8 mouse cellular contexts compared by ENCODE assay signal in genomic region chr17:25833961-25834594, GRCm38 (mm10). TPM values are rescaled to one million over a fixed set of nuclear protein-coding genes. Genes with fewer than 3 reads are reported as not detected.
A peak's percentile ranks its signal among the peaks of the same experiment; 100 is the strongest.
DNase-seq lines count a peak whose midpoint lies in the region; ATAC-seq and TF ChIP-seq lines count a peak whose summit lies in the region.

No protein-coding gene starts in this region.

- no peak for TF ChIP-seq CTCF in testis, adult 2 months (IDR thresholded peaks at IDR 0.05; ENCODE audit: control insufficient read depth, insufficient read depth, insufficient replicate concordance, low read depth, low read length)

- no peak for ATAC-seq in heart, embryonic 13.5 days (ENCODE audit: extremely low read depth, insufficient number of reproducible peaks, low FRiP score, low TSS enrichment)
- no peak for ATAC-seq in midbrain, embryonic 16.5 days

- no peaks in the 10 kb centered on the region for H3K9me3 ChIP-seq in heart, embryonic 13.5 days
- H3K9me3 ChIP-seq in midbrain, embryonic 16.5 days (replicated peaks; ENCODE audit: control insufficient read depth, low read length, poor library complexity, severe bottlenecking): no peaks in the 10 kb centered on the region

- H3K27ac ChIP-seq in testis, adult 2 months (ENCODE audit: control insufficient read depth, insufficient read depth, low read depth, low read length): peak overlapping the region; percentile 95
- H3K27ac ChIP-seq in heart, embryonic 13.5 days (replicated peaks): peak overlapping the region; percentile 98
- peak overlapping the region; percentile 97 for H3K27ac ChIP-seq in midbrain, embryonic 16.5 days (ENCODE audit: low read length)

- peak overlapping the region; percentile 99 for H3K4me2 ChIP-seq in heart, embryonic 13.5 days
- peak overlapping the region; percentile 91 for H3K4me2 ChIP-seq in midbrain, embryonic 16.5 days (ENCODE audit: low read length)

- H3K4me3 ChIP-seq in testis, adult 2 months (ENCODE audit: control insufficient read depth, low read depth, low read length): peak overlapping the region; percentile 92
- H3K4me3 ChIP-seq in heart, embryonic 13.5 days: peak overlapping the region; percentile 74
- peak overlapping the region; percentile 78 for H3K4me3 ChIP-seq in midbrain, embryonic 16.5 days (ENCODE audit: low read depth, low read length)

- H3K4me1 ChIP-seq in testis, adult 2 months (ENCODE audit: control insufficient read depth, insufficient read depth, low read length): peaks cover 45% of the 10 kb centered on the region
- H3K4me1 ChIP-seq in heart, embryonic 13.5 days: peaks cover 78% of the 10 kb centered on the region
- peaks cover 70% of the 10 kb centered on the region for H3K4me1 ChIP-seq in midbrain, embryonic 16.5 days (ENCODE audit: control insufficient read depth, insufficient read depth, low read length)

- H3K27me3 ChIP-seq in testis, adult 2 months (ENCODE audit: control insufficient read depth, insufficient read depth, low read length): no peaks in the 10 kb centered on the region
- H3K27me3 ChIP-seq in heart, embryonic 13.5 days (replicated peaks): no peaks in the 10 kb centered on the region
- H3K27me3 ChIP-seq in midbrain, embryonic 16.5 days (ENCODE audit: control insufficient read depth, insufficient read depth, low read depth, low read length): no peaks in the 10 kb centered on the region

- H3K9ac ChIP-seq in heart, embryonic 13.5 days: peak overlapping the region; percentile 92
- H3K9ac ChIP-seq in midbrain, embryonic 16.5 days (ENCODE audit: low read depth, low read length): peak overlapping the region; percentile 84

- WGBS in heart, embryonic 13.5 days: 21% methylated on average over 6 of the region's 6 CpGs
- 61% methylated on average over 6 of the region's 6 CpGs for WGBS in midbrain, embryonic 16.5 days

- no peak for DNase-seq in testis, postnatal 14 days (ENCODE audit: low spot score)
- DNase-seq in kidney, postnatal 14 days: peak; percentile 73
- no peak for DNase-seq in natural killer cell, adult 2 months (ENCODE audit: low spot score in 2 of 2)
- DNase-seq in thymus, postnatal 0 days (ENCODE audit: low spot score): no peak
- DNase-seq in layer of hippocampus, adult 11-12 months (ENCODE audit: low spot score): no peak

- TF ChIP-seq POLR2A in testis, adult 2 months (IDR thresholded peaks at IDR 0.05; ENCODE audit: control insufficient read depth, low read depth, low read length): no peak

- no peaks in the 10 kb centered on the region for H3K36me3 ChIP-seq in testis, adult 2 months (ENCODE audit: control insufficient read depth, insufficient read depth, low read length)
- H3K36me3 ChIP-seq in heart, embryonic 13.5 days: peaks cover 58% of the 10 kb centered on the region
- H3K36me3 ChIP-seq in midbrain, embryonic 16.5 days (ENCODE audit: control insufficient read depth, insufficient read depth, low read length): peaks cover 24% of the 10 kb centered on the region

RNA-seq across cellular contexts. Expression of gene Stub1, which starts 0.9 kb away (rescaled TPM):
- 81.1 and 82.0 TPM in 2 replicates for polyA plus RNA-seq in testis, adult 2 months (2012; rRNA removed)
- polyA plus RNA-seq in heart, embryonic 13.5 days (2015; fragmentation: Nextera tagmentation; extraction: Ambion mirVana): 287 and 324 TPM in 2 replicates
- polyA plus RNA-seq in midbrain, embryonic 16.5 days (2015; fragmentation: Nextera tagmentation; extraction: Ambion mirVana): 358 and 382 TPM in 2 replicates
- polyA plus RNA-seq in thymus, postnatal 0 days (2015; fragmentation: Nextera tagmentation; extraction: Ambion mirVana): 181 and 191 TPM in 2 replicates

RNA-seq across cellular contexts. Expression of gene Rhbdl1, which starts 3.0 kb away (rescaled TPM):
- 2.1 and 2.7 TPM in 2 replicates for polyA plus RNA-seq in testis, adult 2 months (2012; rRNA removed)
- polyA plus RNA-seq in heart, embryonic 13.5 days (2015; fragmentation: Nextera tagmentation; extraction: Ambion mirVana): 0.45 and 0.98 TPM in 2 replicates
- polyA plus RNA-seq in midbrain, embryonic 16.5 days (2015; fragmentation: Nextera tagmentation; extraction: Ambion mirVana): 59.3 and 66.1 TPM in 2 replicates
- polyA plus RNA-seq in thymus, postnatal 0 days (2015; fragmentation: Nextera tagmentation; extraction: Ambion mirVana): 0.38 and 0.45 TPM in 2 replicates

RNA-seq across cellular contexts. Expression of gene Jmjd8, which starts 5.4 kb away (rescaled TPM):
- polyA plus RNA-seq in testis, adult 2 months (2012; rRNA removed): 16.4 and 18.6 TPM in 2 replicates
- polyA plus RNA-seq in heart, embryonic 13.5 days (2015; fragmentation: Nextera tagmentation; extraction: Ambion mirVana): 36.7 and 37.4 TPM in 2 replicates
- polyA plus RNA-seq in midbrain, embryonic 16.5 days (2015; fragmentation: Nextera tagmentation; extraction: Ambion mirVana): 52.0 and 60.4 TPM in 2 replicates
- 28.8 and 32.2 TPM in 2 replicates for polyA plus RNA-seq in thymus, postnatal 0 days (2015; fragmentation: Nextera tagmentation; extraction: Ambion mirVana)

RNA-seq across cellular contexts. Expression of gene Gm20683, which starts 7.5 kb away (rescaled TPM):
- 9.0 and 11.2 TPM in 2 replicates for polyA plus RNA-seq in testis, adult 2 months (2012; rRNA removed)
- polyA plus RNA-seq in heart, embryonic 13.5 days (2015; fragmentation: Nextera tagmentation; extraction: Ambion mirVana): 2.3 and 2.4 TPM in 2 replicates
- 11.8 and 14.5 TPM in 2 replicates for polyA plus RNA-seq in midbrain, embryonic 16.5 days (2015; fragmentation: Nextera tagmentation; extraction: Ambion mirVana)
- polyA plus RNA-seq in thymus, postnatal 0 days (2015; fragmentation: Nextera tagmentation; extraction: Ambion mirVana): 1.2 and 1.5 TPM in 2 replicates

RNA-seq across cellular contexts. Expression of gene Rhot2, which starts 10.6 kb away (rescaled TPM):
- polyA plus RNA-seq in testis, adult 2 months (2012; rRNA removed): 37.5 and 38.7 TPM in 2 replicates
- polyA plus RNA-seq in heart, embryonic 13.5 days (2015; fragmentation: Nextera tagmentation; extraction: Ambion mirVana): 18.3 and 22.1 TPM in 2 replicates
- 15.2 and 16.7 TPM in 2 replicates for polyA plus RNA-seq in midbrain, embryonic 16.5 days (2015; fragmentation: Nextera tagmentation; extraction: Ambion mirVana)
- 19.7 and 22.6 TPM in 2 replicates for polyA plus RNA-seq in thymus, postnatal 0 days (2015; fragmentation: Nextera tagmentation; extraction: Ambion mirVana)

Comparison
In these comparisons a context has a peak if more than half of its experiments do, and no peak if none do; other contexts are left out.
1. RNA of gene Rhbdl1, which starts 3.0 kb away (polyA plus RNA-seq): 59.3 to 66.1 TPM in midbrain, embryonic 16.5 days; 2.1 to 2.7 TPM in testis, adult 2 months, 0.45 to 0.98 TPM in heart, embryonic 13.5 days and 0.38 to 0.45 TPM in thymus, postnatal 0 days; every median in the first group is over 10 times any median in the second.
2. Peak in every context shown above with its lines, with median percentiles within 50 percentile points of each other: H3K27ac ChIP-seq and H3K4me3 ChIP-seq.